Mouse (Mus musculus) megakaryocyte, embryonic 14.5 days (primary cell): ENCODE data around the gene Frmpd1.

Source experiments
- FLI1 ChIP-seq: IDR thresholded peaks from 2 replicates; pipeline ENCODE4 v1.6.1; 2012; ENCODE audit warnings: low read length, inconsistent platforms, mixed read lengths
- GATA1 ChIP-seq: IDR thresholded peaks from 3 replicates; pipeline ENCODE4 v1.6.1; 2012; ENCODE audit warnings: mixed read lengths, low read length, inconsistent platforms, borderline replicate concordance

- TF ChIP-seq GATA1, result no peak
- TF ChIP-seq FLI1, result no peak
These were observed 35.3 kb downstream of the Frmpd1 start for GRCm38 (mm10) chr4:45219946-45220345.
